Mouse (Mus musculus): ENCODE measurements around the gene Gm20509. TPM values are rescaled to one million over a fixed set of nuclear protein-coding genes. Genes with fewer than 3 reads are reported as not detected.
"Not testable (repeated sequence)": the region's sequence is repeated elsewhere in the genome, so short reads cannot be mapped to it uniquely, and the experiment has no call there.

Gene Gm20509
- polyA plus RNA-seq, 1 experiment = 0.12 TPM

GRCm38 (mm10) chr9:73097898-73098297, 4.4 kb upstream of the Gm20509 start:
- H3K27ac ChIP-seq (ENCODE audit: control insufficient read depth, insufficient read depth, low read depth, low read length) = no peak overlapping the region
- H3K4me1 ChIP-seq (ENCODE audit: control insufficient read depth, insufficient read depth, low read length) = peaks cover 9% of the 10 kb centered on the region
- no peak for TF ChIP-seq POLR2A (IDR thresholded peaks at IDR 0.05; ENCODE audit: control insufficient read depth, low read depth, low read length)
- no peak for TF ChIP-seq CTCF (IDR thresholded peaks at IDR 0.05; ENCODE audit: control insufficient read depth, insufficient read depth, insufficient replicate concordance, low read depth, low read length)
- no peaks in the 10 kb centered on the region for H3K27me3 ChIP-seq (ENCODE audit: control insufficient read depth, insufficient read depth, low read length)
- H3K4me3 ChIP-seq (ENCODE audit: control insufficient read depth, low read depth, low read length) = no peak overlapping the region
- H3K36me3 ChIP-seq (ENCODE audit: control insufficient read depth, insufficient read depth, low read length) = no peaks in the 10 kb centered on the region

GRCm38 (mm10) chr9:73101536-73101935, 734 bp upstream of the Gm20509 start, which contains the start of gene Khdc3:
Gene Khdc3 (plus strand): TSS chr9:73101836.
- Histone ChIP-seq H3K4me1 (ENCODE audit: control insufficient read depth, insufficient read depth, low read length) (peaks cover 19% of the 10 kb centered on the region), H3K27me3 (ENCODE audit: control insufficient read depth, insufficient read depth, low read length) (no peaks in the 10 kb centered on the region), H3K4me3 (ENCODE audit: control insufficient read depth, low read depth, low read length) (no peak within 1 kb of the TSS), H3K27ac (ENCODE audit: control insufficient read depth, insufficient read depth, low read depth, low read length) (no peak within 1 kb of the TSS), H3K36me3 (ENCODE audit: control insufficient read depth, insufficient read depth, low read length) (no peaks in the 10 kb centered on the region)
- TF ChIP-seq POLR2A (IDR thresholded peaks at IDR 0.05; ENCODE audit: control insufficient read depth, low read depth, low read length) = no peak
- TF ChIP-seq CTCF (IDR thresholded peaks at IDR 0.05; ENCODE audit: control insufficient read depth, insufficient read depth, insufficient replicate concordance, low read depth, low read length) = no peak

- TF ChIP-seq POLR2A (IDR thresholded peaks at IDR 0.05; ENCODE audit: control insufficient read depth, low read depth, low read length) (no peak), CTCF (IDR thresholded peaks at IDR 0.05; ENCODE audit: control insufficient read depth, insufficient read depth, insufficient replicate concordance, low read depth, low read length) (no peak)
- Histone ChIP-seq H3K4me3 (ENCODE audit: control insufficient read depth, low read depth, low read length) (peak overlapping the region; percentile 81), H3K27me3 (ENCODE audit: control insufficient read depth, insufficient read depth, low read length) (no peaks in the 10 kb centered on the region), H3K4me1 (ENCODE audit: control insufficient read depth, insufficient read depth, low read length) (peaks cover 19% of the 10 kb centered on the region), H3K36me3 (ENCODE audit: control insufficient read depth, insufficient read depth, low read length) (no peaks in the 10 kb centered on the region), H3K27ac (ENCODE audit: control insufficient read depth, insufficient read depth, low read depth, low read length) (no peak overlapping the region)
These were observed 1.0 kb downstream of the Gm20509 start for GRCm38 (mm10) chr9:73103159-73103879.

GRCm38 (mm10) chr9:73103880-73104198, 1.6 kb downstream of the Gm20509 start:
- H3K4me1 ChIP-seq (ENCODE audit: control insufficient read depth, insufficient read depth, low read length) = peaks cover 19% of the 10 kb centered on the region
- H3K36me3 ChIP-seq (ENCODE audit: control insufficient read depth, insufficient read depth, low read length) = no peaks in the 10 kb centered on the region
- peak overlapping the region; percentile 81 for H3K4me3 ChIP-seq (ENCODE audit: control insufficient read depth, low read depth, low read length)
- no peak for TF ChIP-seq POLR2A (IDR thresholded peaks at IDR 0.05; ENCODE audit: control insufficient read depth, low read depth, low read length)
- TF ChIP-seq CTCF (IDR thresholded peaks at IDR 0.05; ENCODE audit: control insufficient read depth, insufficient read depth, insufficient replicate concordance, low read depth, low read length) = no peak
- no peak overlapping the region for H3K27ac ChIP-seq (ENCODE audit: control insufficient read depth, insufficient read depth, low read depth, low read length)
- no peaks in the 10 kb centered on the region for H3K27me3 ChIP-seq (ENCODE audit: control insufficient read depth, insufficient read depth, low read length)

GRCm38 (mm10) chr9:73105141-73105540, 2.9 kb downstream of the Gm20509 start:
- no peak overlapping the region for H3K4me3 ChIP-seq (ENCODE audit: control insufficient read depth, low read depth, low read length)
- H3K27ac ChIP-seq (ENCODE audit: control insufficient read depth, insufficient read depth, low read depth, low read length) = no peak overlapping the region
- no peaks in the 10 kb centered on the region for H3K27me3 ChIP-seq (ENCODE audit: control insufficient read depth, insufficient read depth, low read length)
- peaks cover 19% of the 10 kb centered on the region for H3K4me1 ChIP-seq (ENCODE audit: control insufficient read depth, insufficient read depth, low read length)
- no peak for TF ChIP-seq CTCF (IDR thresholded peaks at IDR 0.05; ENCODE audit: control insufficient read depth, insufficient read depth, insufficient replicate concordance, low read depth, low read length)
- TF ChIP-seq POLR2A (IDR thresholded peaks at IDR 0.05; ENCODE audit: control insufficient read depth, low read depth, low read length) = no peak
- H3K36me3 ChIP-seq (ENCODE audit: control insufficient read depth, insufficient read depth, low read length) = no peaks in the 10 kb centered on the region

GRCm38 (mm10) chr9:73105771-73106170, 3.5 kb downstream of the Gm20509 start:
- Histone ChIP-seq H3K36me3 (ENCODE audit: control insufficient read depth, insufficient read depth, low read length) (no peaks in the 10 kb centered on the region), H3K4me3 (ENCODE audit: control insufficient read depth, low read depth, low read length) (no peak overlapping the region), H3K27ac (ENCODE audit: control insufficient read depth, insufficient read depth, low read depth, low read length) (no peak overlapping the region), H3K4me1 (ENCODE audit: control insufficient read depth, insufficient read depth, low read length) (peaks cover 19% of the 10 kb centered on the region), H3K27me3 (ENCODE audit: control insufficient read depth, insufficient read depth, low read length) (no peaks in the 10 kb centered on the region)
- TF ChIP-seq CTCF (IDR thresholded peaks at IDR 0.05; ENCODE audit: control insufficient read depth, insufficient read depth, insufficient replicate concordance, low read depth, low read length) (no peak), POLR2A (IDR thresholded peaks at IDR 0.05; ENCODE audit: control insufficient read depth, low read depth, low read length) (no peak)

- H3K27me3 ChIP-seq (ENCODE audit: control insufficient read depth, insufficient read depth, low read length) = no peaks in the 10 kb centered on the region
- H3K4me1 ChIP-seq (ENCODE audit: control insufficient read depth, insufficient read depth, low read length) = peaks cover 2% of the 10 kb centered on the region
- H3K36me3 ChIP-seq (ENCODE audit: control insufficient read depth, insufficient read depth, low read length) = no peaks in the 10 kb centered on the region
- TF ChIP-seq CTCF (IDR thresholded peaks at IDR 0.05; ENCODE audit: control insufficient read depth, insufficient read depth, insufficient replicate concordance, low read depth, low read length) (no peak), POLR2A (IDR thresholded peaks at IDR 0.05; ENCODE audit: control insufficient read depth, low read depth, low read length) (peak; percentile 58; the same call in 1 of the 2 replicates)
- peak within 1 kb of the TSS; percentile 54 for H3K27ac ChIP-seq (ENCODE audit: control insufficient read depth, insufficient read depth, low read depth, low read length)
- peak within 1 kb of the TSS; percentile 86 for H3K4me3 ChIP-seq (ENCODE audit: control insufficient read depth, low read depth, low read length)
These were observed 10.9 kb downstream of the Gm20509 start, which contains the start of gene Rsl24d1 for GRCm38 (mm10) chr9:73112919-73113906. Gene Rsl24d1 (plus strand): TSS chr9:73113426.

- H3K27ac ChIP-seq (ENCODE audit: control insufficient read depth, insufficient read depth, low read depth, low read length); H3K4me3 ChIP-seq (ENCODE audit: control insufficient read depth, low read depth, low read length); H3K36me3 ChIP-seq (ENCODE audit: control insufficient read depth, insufficient read depth, low read length); H3K27me3 ChIP-seq (ENCODE audit: control insufficient read depth, insufficient read depth, low read length); H3K4me1 ChIP-seq (ENCODE audit: control insufficient read depth, insufficient read depth, low read length): not testable (repeated sequence)
These were observed 14.4 kb downstream of the Gm20509 start for GRCm38 (mm10) chr9:73116704-73117103.
